Mouse (Mus musculus) embryonic facial prominence, embryonic 10.5 days (tissue): ENCODE data around the gene Ktn1. TPM values are rescaled to one million over a fixed set of nuclear protein-coding genes. Genes with fewer than 3 reads are reported as not detected.

ENCODE experiments used
- DNase-seq: peaks from one replicate; pipeline ENCODE4 v3.0.0-alpha.2; 2017; ENCODE audit warnings: low spot score
- H3K27ac ChIP-seq: fragments of 300-500 bp; sonication (generic); replicated peaks from 2 replicates; pipeline ENCODE4 v1.5.1; 2016; ENCODE audit warnings: mild to moderate bottlenecking
- H3K27me3 ChIP-seq: fragments of 300-500 bp; sonication (generic); replicated peaks from 2 replicates; pipeline ENCODE4 v1.6.1; 2016; ENCODE audit warnings: low read depth, mild to moderate bottlenecking; ENCODE audit not compliant: poor library complexity, severe bottlenecking
- H3K36me3 ChIP-seq: fragments of 300-500 bp; sonication (generic); replicated peaks from 2 replicates; pipeline ENCODE4 v1.6.1; 2016; ENCODE audit warnings: mild to moderate bottlenecking, moderate library complexity
- H3K4me1 ChIP-seq: fragments of 300-500 bp; sonication (generic); 2 replicates; pipeline ENCODE4 v1.6.1; 2016
- H3K4me3 ChIP-seq: fragments of 300-500 bp; sonication (generic); 2 replicates; pipeline ENCODE4 v1.5.1; 2016; ENCODE audit warnings: mild to moderate bottlenecking, moderate library complexity
- H3K9me3 ChIP-seq: fragments of 300-500 bp; sonication (generic); 2 replicates; pipeline ENCODE4 v1.6.1; 2016; ENCODE audit warnings: mild to moderate bottlenecking
- WGBS: fragments of 180-500 bp; shearing (Covaris S2); methylation state at CpG from one replicate; pipeline ENCODE4 v1.1.7; 2016; 5-methylcytosine and 5-hydroxymethylcytosine counted together
- polyA plus RNA-seq: library from polyadenylated mRNA; unstranded; fragments of >200 nt; fragmentation: Nextera tagmentation; extraction: Ambion mirVana; gene quantifications from 2 replicates; pipeline ENCODE4 v1.2.1, GENCODE M21; 2016

Gene Ktn1
- polyA plus RNA-seq, 1 experiment from 2014 or later = 61.2 TPM

DNA sequence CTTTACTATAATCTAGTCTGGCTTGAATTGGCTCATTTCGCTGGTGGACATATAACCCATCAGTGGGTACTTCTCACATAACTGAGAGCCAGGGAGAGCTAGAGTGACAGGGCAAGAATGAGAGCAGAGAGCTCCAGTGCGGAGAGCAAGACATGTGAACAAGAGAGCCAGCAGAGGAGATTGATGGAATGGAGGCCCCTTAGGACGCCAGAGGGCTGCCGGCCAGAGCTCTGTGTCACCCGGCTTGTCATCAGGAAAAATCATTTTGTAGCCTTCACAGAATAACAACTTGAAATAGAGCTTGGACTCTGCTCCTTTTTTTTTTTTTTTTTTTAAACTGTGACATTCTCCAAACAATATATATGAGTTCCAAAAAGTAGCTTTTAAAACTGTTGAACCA, 2.0 kb upstream of the Ktn1 start:
- Histone ChIP-seq H3K36me3 (no peaks in the 10 kb centered on the region), H3K27ac (no peak overlapping the region), H3K27me3 (peaks cover 7% of the 10 kb centered on the region; the same call in 1 of the 2 replicates), H3K4me1 (peaks cover 24% of the 10 kb centered on the region), H3K9me3 (no peaks in the 10 kb centered on the region), H3K4me3 (no peak overlapping the region)
- WGBS = 45% methylated on average over 5 of the region's 5 CpGs
- DNase-seq = no peak

DNA sequence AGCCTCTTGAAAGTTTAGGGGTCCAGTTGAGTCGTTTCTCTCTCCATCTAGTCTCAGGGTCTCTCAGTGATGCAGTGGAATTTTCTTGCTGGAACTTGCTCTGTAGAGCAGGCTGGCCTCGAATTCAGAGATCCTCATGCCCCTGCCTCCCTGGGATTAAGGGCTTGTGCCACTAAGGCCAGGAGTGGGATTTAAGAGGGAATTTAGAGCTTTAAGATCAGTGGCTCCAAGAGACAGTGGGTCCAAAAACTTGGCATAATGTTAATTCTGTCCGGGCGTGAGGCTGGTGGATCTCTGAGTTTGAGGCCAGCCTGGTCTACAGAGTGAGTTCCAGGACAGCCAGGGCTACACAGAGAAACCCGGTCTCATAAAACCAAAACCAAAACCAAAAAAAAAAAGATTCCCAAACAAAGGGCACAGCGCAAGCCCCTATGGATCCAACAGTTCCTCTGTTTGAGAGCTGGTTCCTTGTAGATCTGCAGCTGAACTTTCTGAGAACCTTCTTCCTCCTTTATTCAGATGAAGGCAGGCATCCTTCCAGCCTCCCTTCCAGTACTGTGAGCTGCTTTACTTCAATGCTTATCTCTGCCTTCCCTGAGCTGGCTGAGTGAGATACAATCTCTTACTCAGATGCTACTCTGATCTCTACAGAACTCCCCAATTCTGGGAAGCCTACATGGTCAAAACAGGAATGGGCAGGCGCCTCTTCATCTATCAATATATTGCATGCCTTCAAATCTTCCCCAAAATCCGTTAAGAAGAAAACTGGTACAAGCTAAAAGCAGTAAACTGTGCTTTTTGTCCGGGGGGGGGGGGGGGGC, 1.3 kb upstream of the Ktn1 start:
- peaks cover 7% of the 10 kb centered on the region; the same call in 1 of the 2 replicates for H3K27me3 ChIP-seq
- 70% methylated on average over 9 of the region's 9 CpGs for WGBS
- no peak overlapping the region for H3K4me3 ChIP-seq
- no peak overlapping the region for H3K27ac ChIP-seq
- H3K4me1 ChIP-seq = peaks cover 30% of the 10 kb centered on the region
- H3K9me3 ChIP-seq = no peaks in the 10 kb centered on the region
- DNase-seq = no peak
- no peaks in the 10 kb centered on the region for H3K36me3 ChIP-seq

DNA sequence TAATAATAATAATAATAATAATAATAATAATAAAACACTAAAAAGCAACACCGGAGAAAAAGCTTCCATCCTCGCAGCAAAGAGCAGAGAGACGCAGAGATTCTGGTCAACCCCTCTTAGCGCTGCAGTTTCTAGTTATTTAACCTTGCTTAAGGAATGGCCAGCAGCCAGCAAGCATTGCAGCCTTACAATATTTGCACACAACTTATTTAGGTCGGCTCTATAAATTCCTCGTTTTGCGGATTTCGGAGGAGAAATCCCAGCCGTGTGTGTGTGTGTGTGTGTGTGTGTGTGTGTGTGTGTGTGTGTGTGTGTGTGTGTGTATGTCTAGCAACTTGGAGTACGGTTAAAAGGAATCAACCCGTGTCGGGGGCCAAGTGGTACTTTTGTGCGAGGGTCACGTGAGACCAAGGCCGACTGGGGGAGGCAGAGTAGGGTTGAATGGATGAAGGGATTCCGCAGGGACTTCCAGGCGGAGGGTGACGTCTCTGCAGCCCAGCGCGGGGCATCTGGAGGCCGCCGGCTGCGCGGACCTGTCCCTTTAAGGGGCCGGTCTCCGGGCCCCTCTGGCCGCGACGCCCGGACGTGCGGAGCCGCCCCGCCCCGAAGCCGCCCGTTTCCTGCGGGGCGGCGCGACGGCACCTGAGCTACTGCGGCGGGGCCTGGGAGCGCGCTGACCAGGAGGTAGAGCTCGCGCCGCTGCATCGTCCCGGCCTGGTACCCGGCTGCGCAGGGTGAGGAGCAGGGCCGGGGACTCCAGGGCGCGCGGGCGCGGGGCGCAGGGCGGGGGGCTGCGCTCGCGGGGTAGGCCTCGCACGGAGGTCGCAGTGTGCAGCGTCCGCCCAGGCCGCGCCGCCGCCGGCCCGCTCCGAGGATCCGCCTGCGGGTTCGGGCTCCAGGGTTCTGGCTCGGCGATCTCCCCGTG, 720 bp downstream of the Ktn1 start:
- H3K36me3 ChIP-seq = peaks cover 6% of the 10 kb centered on the region
- under 1% methylated on average over 82 of the region's 82 CpGs for WGBS

DNA sequence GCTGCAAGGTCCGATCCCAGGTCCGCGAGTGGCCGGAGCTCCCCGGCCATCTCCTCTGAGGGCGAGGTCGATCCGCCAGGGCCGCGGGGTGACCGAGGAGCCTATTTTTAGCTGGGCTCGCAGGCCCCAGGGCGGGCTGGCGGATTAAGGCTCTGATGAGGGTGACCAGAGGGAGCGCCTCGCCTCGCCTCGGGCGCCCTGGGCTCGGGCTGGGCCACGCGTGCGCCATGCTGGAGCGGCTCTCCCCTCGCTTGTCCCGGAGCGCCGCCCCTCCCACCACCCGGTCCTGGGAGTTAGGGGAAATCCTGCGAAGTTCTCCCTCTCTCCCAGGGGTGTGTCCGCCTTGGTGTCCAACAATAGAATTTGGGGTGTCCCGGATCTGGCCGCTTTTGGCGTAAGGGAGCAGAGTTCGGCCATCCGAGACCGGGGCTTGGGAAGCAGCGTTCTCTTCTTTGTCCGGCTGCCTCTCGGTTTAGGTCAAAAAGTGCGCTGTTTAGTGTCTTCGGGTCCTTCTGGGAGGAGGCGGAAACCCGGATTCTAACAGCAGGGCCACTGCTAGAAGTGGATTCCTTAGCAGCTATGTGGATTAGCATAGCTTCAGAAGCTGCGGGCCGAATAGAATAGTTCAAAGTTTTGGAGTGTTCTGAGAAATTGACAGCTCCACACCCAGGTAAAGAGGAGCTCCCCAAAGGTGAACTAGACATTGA, 1.5 kb downstream of the Ktn1 start:
- WGBS = under 1% methylated on average over 46 of the region's 46 CpGs
- Histone ChIP-seq H3K4me3 (peak overlapping the region; percentile 86), H3K9me3 (no peaks in the 10 kb centered on the region), H3K4me1 (peaks cover 30% of the 10 kb centered on the region), H3K27me3 (peaks cover 7% of the 10 kb centered on the region; the same call in 1 of the 2 replicates), H3K36me3 (peaks cover 6% of the 10 kb centered on the region), H3K27ac (peak overlapping the region; percentile 98)
- peak; percentile 81 for DNase-seq

More for the DNA sequence above, 720 bp downstream of the Ktn1 start:
- Histone ChIP-seq H3K4me3 (peak overlapping the region; percentile 86), H3K9me3 (no peaks in the 10 kb centered on the region), H3K27me3 (peaks cover 7% of the 10 kb centered on the region; the same call in 1 of the 2 replicates), H3K27ac (peak overlapping the region; percentile 98), H3K4me1 (peaks cover 30% of the 10 kb centered on the region)
- peak; percentile 90 for DNase-seq

DNA sequence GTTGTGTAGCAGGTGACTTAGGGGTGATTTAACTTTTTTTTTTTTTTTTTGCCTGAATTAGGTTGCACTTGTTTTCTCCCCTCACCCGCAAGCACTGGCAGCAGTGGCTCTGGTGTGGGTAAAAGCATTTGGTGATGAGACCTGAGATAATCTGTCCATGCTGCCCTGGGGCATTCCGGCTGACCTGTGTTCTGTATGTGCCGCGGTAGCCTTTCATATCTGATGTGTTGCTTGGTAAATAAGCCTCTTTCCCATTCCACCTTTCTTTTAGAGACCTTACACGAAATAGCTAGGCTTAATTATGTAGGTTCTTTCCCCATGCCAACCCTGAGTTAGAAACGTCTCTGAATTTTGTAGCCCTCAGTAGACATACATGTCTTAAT, 2.1 kb downstream of the Ktn1 start:
- Histone ChIP-seq H3K4me3 (peak overlapping the region; percentile 86), H3K27ac (peak overlapping the region; percentile 98), H3K27me3 (peaks cover 7% of the 10 kb centered on the region; the same call in 1 of the 2 replicates), H3K36me3 (peaks cover 6% of the 10 kb centered on the region), H3K4me1 (peaks cover 30% of the 10 kb centered on the region), H3K9me3 (no peaks in the 10 kb centered on the region)
- no peak for DNase-seq
- WGBS = 35% methylated on average over 6 of the region's 6 CpGs

DNA sequence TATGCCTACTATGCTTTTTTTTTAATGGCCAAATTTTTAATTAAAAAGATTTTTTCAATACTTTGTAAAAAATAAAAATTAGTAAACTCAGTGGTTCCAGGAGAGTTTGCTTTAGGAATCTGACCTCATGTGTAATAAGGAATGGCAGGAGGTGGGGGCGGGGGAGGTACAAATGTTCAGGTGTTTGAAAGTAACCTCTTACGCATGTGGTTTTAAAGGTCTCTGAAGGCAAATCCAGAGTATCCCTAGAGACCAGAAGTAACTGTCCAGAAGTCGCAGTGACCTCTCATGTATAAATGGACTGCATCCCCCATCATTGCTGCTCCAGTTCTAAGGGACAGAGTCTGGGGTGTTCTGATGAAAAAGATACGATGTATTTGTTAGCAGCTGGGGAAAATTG, 3.0 kb downstream of the Ktn1 start:
- H3K4me3 ChIP-seq = no peak overlapping the region
- no peak for DNase-seq
- H3K27me3 ChIP-seq = peaks cover 5% of the 10 kb centered on the region; the same call in 1 of the 2 replicates
- peaks cover 24% of the 10 kb centered on the region for H3K4me1 ChIP-seq
- WGBS = 86% methylated on average over 4 of the region's 4 CpGs
- H3K36me3 ChIP-seq = peaks cover 14% of the 10 kb centered on the region
- H3K9me3 ChIP-seq = no peaks in the 10 kb centered on the region
- H3K27ac ChIP-seq = no peak overlapping the region

DNA sequence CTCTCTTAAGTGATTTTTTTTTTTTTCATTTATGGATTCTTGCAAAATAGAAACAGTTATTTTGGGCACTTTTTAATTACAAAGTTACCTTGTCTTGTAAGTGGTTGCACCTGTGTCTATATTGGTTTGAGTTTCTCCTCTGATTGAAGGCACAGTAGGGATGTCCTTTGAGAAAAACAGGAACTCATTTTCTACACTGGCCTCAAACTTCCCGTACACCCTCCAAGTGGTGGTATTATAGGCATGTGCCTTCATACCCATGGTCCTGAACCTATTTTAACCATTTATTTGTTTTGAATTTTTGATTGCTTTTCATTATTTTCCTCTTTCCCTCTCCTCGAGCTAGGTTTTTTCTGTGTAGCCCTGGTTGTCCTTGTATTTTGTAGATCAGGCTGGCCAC, 7.2 kb downstream of the Ktn1 start:
- no peaks in the 10 kb centered on the region for H3K9me3 ChIP-seq
- no peak for DNase-seq
- peaks cover 21% of the 10 kb centered on the region for H3K4me1 ChIP-seq
- H3K36me3 ChIP-seq = peaks cover 19% of the 10 kb centered on the region
- no peak overlapping the region for H3K4me3 ChIP-seq
- 89% methylated on average over 2 of the region's 2 CpGs for WGBS
- H3K27me3 ChIP-seq = no peaks in the 10 kb centered on the region
- H3K27ac ChIP-seq = no peak overlapping the region

DNA sequence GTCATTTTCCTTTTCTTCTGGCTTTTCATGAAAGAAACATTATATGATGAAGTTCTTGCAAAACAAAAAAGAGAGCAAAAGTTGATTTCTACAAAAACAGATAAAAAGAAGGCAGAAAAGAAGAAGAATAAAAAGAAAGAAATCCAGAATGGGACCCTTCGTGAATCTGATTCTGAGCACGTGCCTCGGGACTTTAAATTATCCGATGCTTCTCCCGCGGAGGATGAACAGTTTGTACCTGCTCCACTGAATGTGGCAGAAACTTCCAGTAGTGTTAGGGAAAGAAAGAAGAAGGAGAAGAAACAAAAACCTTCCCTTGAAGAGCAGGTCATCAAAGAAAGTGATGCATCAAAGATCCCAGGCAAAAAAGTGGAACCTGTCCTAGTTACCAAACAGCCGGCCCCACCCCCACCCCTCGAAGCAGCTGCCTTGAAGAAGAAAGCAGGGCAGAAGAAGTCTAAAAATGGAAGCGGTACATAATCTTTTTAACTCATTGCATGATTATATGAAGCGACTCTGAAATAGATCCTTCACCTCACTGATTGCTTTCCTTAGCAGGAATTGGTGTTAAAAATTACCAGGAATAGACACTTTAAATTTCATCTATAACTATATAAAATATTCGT, 15.7 kb downstream of the Ktn1 start:
- Histone ChIP-seq H3K36me3 (peaks cover 60% of the 10 kb centered on the region), H3K27me3 (no peaks in the 10 kb centered on the region), H3K4me1 (no peaks in the 10 kb centered on the region), H3K27ac (no peak overlapping the region), H3K9me3 (no peaks in the 10 kb centered on the region), H3K4me3 (no peak overlapping the region)
- no peak for DNase-seq
- WGBS = 92% methylated on average over 11 of the region's 11 CpGs

DNA sequence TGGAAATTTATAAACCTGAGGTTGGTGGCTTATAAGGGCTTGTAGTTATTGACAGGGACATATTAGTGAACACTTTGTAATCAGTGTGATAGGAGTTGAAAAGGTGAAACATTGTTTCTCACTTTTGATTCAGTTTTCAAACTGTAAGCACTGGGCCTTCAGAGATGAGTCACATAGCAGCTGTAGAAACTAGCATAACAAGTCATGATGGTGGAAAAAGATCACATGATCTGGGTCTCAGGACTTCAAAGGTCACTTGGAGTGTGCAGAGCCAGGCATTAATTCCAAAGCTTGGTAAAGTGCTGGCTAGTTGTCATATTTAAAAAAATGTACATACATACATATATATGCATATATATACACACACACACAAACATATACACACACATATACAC, 16.2 kb downstream of the Ktn1 start:
- DNase-seq = no peak
- H3K27me3 ChIP-seq = no peaks in the 10 kb centered on the region
- no peak overlapping the region for H3K27ac ChIP-seq
- no peaks in the 10 kb centered on the region for H3K4me1 ChIP-seq
- H3K36me3 ChIP-seq = peaks cover 65% of the 10 kb centered on the region
- no peaks in the 10 kb centered on the region for H3K9me3 ChIP-seq
- no peak overlapping the region for H3K4me3 ChIP-seq

DNA sequence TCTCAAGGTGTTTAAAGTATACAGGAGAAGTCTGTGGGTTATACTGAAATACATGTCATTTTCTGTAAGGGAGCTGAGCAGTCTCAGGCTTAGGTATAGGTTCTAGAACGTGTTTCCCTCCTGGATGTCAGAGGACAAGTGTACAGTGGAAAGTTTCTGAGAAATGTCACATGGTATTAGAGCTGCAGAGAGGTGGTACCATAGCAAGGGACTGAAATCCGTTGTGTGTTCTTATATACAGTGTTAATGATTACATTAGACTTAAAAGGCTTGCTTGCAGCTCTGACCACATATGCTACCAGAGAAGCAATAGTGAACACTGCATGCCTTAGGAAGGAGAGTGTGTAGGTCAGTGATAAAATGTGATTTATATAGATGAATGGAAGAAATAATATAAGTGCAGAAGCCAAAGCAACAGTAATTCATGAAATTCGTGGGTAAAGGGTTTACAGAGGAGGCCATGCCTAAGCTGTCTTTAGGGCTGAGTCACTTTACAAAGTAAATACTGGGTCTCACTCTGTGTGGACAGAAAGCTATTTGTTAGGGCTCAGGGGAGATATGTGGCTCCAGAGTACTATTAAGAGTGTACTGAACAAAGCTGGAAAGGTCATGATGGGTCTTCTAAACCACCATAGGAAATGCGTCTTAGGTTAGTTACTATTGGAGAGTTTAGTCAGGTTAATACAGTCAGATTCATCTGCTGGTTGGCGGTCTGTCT, 17.0 kb downstream of the Ktn1 start:
- Histone ChIP-seq H3K4me1 (no peaks in the 10 kb centered on the region), H3K36me3 (peaks cover 72% of the 10 kb centered on the region), H3K27me3 (no peaks in the 10 kb centered on the region), H3K27ac (no peak overlapping the region), H3K4me3 (no peak overlapping the region), H3K9me3 (no peaks in the 10 kb centered on the region)
- WGBS = 91% methylated on average over 5 of the region's 5 CpGs
- DNase-seq = no peak

DNA sequence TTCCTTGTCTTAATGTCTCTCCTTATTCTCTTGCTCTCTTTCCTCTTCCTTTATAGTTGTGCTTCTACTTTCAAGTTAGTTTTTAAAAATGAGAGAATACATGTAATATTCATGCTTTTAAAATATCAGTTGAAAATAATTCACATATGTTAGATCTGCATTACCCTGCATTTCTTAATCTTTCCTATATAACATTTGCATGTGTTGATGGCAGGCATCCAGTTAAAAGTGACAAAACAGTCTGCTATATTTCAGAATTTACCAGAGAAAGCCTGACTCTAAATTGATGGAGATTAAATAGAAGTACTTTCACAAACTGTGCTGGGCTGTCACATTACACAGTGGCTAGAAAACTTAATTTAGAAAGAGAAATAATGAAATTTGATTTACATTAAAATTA, 19.8 kb downstream of the Ktn1 start:
- peaks cover 90% of the 10 kb centered on the region for H3K36me3 ChIP-seq
- no peak overlapping the region for H3K4me3 ChIP-seq

More for the DNA sequence above, 19.8 kb downstream of the Ktn1 start:
- H3K27me3 ChIP-seq = no peaks in the 10 kb centered on the region
- H3K27ac ChIP-seq = no peak overlapping the region
- no peaks in the 10 kb centered on the region for H3K9me3 ChIP-seq
- H3K4me1 ChIP-seq = no peaks in the 10 kb centered on the region
- DNase-seq = no peak
